Mouse (Mus musculus) liver, adult (tissue): ENCODE measurements at regions not wholly inside any gene's neighbourhood (a gene's known extent, or its start where the extent isn't known, plus 50 kb on each side); places are given as distances from the start of the nearest gene placed in this dataset.

Experiments
- GATA4 ChIP-seq: IDR thresholded peaks from 2 replicates; pipeline ENCODE4 v1.6.1; 2014; ENCODE audit warnings: mild to moderate bottlenecking, low read length; ENCODE audit not compliant: insufficient replicate concordance

DNA sequence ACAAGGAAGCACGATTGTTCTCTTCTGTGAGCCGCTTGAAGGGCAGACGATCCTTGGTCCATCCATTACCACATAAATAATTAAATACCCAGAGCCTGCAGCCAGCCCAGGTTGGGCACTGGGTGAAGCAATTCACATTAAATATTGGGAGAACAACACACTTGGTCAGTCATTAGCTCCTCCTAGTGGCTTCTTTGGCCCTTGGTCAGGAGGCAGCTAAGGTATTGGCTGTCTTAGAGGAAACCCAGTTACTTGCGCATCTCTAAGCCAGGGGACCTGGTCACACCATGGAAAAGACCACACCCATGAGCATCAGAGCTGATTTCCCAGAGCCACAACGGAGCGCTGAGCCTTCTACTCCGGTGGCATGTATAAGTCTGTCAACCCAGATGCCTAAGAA is 433.2 kb downstream of the Epha4 start:
- TF ChIP-seq GATA4, result no peak

DNA sequence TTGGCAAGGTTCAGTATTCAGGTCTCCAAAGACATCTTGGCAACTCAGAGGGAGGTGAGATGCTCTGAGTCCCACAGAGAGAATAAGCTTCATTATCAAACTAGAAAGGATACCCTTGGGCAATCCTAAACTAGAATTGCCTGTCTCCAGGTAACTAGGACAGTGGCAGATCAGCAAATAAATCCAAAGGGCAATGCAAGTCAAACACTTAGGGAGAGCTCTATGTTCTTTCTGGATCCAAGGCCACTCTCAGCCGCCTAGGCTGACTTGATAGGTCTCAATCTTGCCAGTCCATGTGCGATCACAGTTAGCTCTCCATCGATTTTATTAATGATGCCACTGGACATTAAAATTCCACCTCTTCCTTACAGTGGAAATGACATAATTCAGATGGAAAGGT is 432.5 kb downstream of the Epha4 start:
- TF ChIP-seq GATA4, result no peak

DNA sequence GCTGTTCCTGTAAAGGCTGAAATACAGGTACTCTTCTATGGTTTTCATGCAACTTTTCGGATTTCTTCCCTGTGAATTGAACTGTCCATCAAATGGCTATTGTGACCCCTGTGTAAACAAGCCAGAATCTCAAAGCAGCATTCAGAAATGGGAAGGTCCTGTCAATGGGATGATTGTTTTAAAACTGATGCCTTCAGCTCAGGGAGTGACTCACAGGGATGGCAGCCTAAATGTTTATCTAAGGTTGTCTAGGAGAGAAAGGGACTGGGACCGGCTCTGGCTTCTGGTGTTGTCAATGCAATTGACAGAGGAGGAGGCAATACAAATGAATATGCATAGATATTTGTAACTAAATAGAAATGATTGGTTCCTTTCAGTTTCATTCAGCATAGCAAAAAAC is 421.3 kb downstream of the Epha4 start:
- no peak for TF ChIP-seq GATA4

DNA sequence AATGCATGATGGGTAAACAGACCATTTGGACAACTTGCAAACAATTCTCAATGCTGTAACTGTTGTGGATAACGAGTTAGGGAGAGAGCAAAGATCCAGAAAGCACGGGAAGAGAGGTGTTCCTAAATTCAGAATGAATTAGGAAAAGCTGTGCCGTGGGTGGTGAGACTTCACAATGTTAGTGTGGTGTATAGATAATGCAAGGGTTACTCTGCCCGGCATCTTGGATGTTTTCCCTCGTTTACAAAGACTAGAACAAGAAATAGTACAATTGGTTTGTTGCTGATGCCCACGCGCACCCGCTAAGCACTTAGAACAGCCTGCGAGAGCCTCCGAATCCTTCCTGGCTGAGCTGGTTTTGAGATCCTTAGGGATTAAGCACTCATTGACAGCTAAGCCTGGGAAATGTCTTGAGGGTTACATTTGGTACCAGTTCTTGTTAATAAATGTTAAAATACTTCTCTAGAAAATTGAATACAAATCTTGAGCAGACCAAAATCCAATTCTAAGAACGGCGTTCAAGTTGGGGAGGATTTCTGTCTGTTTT is 413.1 kb downstream of the Epha4 start:
- TF ChIP-seq GATA4, result no peak

DNA sequence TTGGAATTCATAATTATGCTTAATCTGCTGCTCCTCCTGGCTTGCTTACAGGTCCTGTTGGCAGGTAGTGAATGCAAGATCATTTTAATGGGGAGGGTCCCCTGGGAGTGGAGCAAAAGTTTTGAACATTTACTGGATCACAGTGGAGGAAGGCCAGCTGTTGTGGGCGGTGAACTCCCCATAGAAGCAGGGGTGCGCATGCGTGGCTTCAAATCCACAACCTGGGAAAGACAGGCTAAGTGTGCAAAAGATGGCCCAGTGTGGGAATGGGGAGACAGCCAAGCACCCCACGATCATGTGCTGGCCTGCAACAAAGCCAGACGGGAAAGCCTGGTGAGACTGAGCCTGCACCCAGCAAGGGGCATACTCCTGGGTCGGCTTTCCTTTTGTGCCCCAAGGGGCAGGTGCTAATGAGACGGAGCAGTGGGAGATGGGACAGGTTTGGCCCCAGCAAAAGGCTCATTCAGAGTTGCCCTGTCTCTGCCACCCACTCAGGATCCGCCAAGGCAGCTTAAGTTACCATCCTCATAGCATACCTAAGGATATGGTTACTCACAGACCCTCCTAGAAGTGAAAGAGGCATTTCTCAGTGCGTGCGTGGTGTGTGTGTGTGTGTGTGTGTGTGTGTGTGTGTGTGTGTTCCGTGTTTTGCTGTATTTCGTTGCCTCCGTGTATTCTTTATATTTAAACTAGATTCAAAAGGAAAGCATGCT is 412.3 kb downstream of the Epha4 start:
- TF ChIP-seq GATA4, result no peak

DNA sequence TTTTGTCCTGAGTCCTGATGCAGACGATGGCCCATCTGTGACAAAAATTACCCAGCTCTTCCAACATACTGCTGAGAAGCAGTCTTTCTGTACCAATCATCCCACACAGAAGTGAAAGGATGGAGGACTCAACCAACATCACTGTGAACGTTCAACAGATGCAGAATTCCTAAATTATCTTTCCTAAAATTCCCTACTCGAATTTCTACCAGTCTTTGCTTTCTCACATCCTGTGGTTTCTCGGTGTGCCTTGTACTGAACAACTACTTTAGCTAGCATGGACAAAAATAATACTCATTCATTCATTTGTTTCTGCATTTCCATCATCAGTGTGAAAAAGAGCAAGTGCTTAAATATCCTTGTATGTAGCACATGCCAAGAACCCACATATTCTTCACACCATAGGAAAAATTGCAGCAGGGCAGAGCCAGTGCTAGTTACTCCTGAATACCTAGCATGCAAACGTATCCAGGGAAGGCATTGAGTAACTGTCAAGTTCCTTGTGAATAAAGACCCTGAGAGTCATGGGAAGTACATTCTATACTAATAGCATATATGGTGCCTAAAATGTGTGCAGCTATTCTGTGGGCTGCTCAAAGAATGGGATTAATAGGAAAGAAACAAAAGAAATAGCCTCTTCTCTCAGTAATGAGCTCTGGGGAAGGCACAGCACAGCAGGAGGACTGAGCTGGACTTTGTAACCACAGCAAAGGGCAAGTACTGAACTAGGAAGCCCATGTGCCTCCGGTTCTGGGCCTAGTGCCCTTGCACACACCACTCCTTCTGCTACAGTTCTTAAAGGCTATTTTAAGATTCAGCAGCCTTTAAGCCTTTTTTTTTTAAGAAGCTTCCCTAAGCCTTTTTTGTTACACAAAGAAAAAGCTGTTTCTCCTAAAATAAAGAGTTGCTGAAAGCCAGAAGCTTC is 404.8 kb downstream of the Epha4 start:
- no peak for TF ChIP-seq GATA4

DNA sequence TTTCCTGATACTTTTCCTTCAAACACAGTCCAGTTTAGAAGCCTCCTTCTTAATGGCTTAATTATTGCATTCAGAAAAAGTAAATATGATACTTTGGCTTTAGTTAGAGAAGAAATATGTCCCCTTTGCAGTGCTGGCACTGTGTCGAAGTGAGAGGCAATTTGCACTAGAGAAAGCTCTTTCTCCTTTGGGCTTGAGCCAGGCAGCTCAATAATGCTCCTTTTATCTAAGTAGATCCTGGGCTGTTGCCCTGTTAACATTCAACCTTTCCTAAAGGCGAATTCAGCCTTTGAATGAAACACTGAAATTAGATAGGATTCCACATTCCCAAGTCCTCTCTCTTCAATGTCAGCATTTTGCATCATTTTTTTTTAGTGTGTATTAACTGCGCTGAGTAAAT is 386.5 kb downstream of the Epha4 start:
- no peak for TF ChIP-seq GATA4

DNA sequence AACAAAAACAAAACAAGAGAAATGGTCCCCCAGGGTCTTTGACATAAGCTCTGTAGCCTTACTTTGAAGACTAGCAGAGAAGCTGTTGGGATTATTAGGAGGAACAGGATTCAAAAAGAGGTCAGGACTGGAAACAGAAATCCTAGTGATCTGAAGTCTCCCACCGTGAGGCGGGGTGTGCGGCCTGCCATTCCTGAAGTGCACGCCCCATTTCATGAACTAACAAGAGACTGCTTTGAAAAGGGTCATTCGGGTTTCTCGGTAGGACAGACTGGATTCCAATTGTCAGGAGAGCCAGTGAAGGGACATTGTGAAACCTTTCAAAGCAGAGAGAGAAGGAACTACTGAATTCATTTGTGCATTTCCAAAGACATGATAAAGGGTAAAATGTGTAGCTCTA is 377.2 kb downstream of the Epha4 start:
- TF ChIP-seq GATA4, result no peak

DNA sequence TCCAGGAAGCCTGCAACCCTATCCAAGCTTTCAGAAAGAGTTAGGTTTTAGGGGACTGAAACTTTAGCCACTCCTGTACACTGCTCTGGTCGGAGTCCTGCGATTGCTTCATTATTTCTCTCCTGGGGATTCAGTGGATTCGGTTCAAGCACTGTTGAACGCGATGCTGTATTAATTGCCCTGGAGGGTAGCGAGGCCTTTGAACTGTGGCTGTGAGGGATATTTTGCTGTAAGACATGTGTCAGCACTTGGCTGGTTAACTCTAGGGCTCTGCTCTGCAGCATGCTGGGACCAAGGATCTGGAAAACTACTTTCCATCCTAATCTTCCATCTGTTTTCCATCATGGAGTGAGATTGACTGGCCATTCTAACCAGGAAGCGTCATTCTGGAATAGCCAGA is 374.0 kb downstream of the Epha4 start:
- TF ChIP-seq GATA4, result no peak

DNA sequence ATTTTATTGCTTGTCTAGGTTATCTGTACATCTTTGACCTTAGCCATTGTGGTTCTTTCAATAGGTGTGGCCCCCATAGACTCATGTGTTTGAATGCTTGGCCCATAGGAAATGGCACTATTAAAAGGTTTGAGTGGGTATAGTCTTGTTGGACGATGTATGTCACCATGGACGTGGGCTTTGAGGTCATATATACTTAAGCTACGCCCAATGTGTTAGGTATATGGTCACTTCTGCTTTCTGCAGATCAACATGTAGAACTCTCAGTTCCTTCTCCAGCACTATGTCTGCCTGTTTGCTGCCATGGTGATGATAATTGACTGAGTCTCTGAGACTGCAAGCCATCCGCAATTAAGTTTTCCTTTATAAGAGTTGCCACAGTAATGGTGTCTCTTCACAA is 366.8 kb downstream of the Epha4 start:
- TF ChIP-seq GATA4, result no peak

DNA sequence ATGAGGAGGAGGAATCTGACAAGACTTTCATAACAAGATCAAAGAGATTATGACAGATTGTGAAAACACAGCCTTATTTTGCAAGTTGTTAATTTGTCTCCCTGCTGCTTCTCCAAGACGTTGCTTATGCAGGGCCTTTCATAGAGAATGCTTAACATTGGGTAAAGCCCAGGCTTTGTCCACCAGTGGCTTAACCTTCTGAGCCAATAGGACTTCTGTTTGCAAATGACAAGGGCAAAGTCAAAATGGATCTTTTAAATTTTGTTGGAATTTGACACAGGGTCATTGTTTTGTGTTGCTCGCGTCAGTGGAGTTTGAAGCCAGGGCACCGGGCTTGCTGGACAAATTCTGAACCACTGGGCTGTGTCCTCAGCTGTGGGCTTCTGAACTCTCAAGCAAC is 346.6 kb downstream of the Epha4 start:
- no peak for TF ChIP-seq GATA4

DNA sequence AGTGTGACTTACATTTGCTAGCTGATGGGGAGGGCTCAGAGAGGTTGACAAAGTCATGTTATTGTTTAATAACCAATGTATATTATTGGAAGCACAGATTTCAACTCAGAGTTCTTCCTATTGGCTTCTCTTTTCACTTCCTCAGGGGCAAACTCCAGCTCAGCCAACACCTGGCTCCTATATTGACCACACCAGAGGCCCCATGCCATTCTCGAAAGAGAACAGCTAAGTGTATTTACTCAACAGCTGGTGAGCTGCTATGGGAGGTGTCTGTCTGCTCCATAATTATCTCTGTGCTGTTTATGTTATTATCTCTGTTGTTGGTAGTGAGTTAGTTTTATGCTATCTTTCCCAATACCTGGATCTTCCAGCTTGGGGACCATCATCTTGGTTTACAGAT is 342.4 kb downstream of the Epha4 start:
- TF ChIP-seq GATA4, result no peak

DNA sequence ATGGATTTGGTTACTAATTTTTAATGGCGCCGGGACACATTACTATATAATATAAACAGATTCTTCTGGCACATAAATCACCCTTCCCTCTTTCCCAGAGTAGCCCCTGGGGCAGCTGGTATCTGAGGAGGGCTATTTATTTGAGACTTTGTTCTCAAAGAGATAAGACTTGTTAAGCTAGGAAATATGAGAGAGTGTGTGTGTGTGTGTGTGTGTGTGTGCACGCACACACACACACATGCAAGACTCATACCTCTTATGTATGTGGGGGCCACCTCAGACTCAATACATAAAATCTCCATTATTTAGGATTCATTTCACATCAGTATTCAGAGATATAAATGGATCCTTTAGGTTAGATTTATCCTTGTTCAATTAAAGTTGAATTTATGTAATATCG is 340.1 kb downstream of the Epha4 start:
- no peak for TF ChIP-seq GATA4

DNA sequence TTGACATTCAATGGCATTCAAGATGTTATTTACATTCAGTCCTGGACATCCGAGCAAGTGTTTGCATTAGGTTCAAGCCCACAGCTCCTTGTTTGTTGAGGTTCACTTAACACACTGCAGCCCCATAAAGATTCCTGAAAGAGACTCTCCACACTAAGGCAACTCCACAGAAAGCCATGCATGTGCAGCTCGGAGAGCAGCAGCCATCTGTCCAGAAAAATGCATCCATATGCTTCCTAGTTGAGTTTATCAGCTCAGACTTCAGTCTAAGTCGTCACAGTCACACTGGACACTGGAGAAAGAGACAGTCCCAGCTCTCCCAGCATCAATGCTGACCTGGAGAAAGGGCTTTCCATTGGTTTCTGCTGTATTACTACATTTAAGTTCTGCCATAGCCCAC is 339.7 kb downstream of the Epha4 start:
- TF ChIP-seq GATA4, result no peak

DNA sequence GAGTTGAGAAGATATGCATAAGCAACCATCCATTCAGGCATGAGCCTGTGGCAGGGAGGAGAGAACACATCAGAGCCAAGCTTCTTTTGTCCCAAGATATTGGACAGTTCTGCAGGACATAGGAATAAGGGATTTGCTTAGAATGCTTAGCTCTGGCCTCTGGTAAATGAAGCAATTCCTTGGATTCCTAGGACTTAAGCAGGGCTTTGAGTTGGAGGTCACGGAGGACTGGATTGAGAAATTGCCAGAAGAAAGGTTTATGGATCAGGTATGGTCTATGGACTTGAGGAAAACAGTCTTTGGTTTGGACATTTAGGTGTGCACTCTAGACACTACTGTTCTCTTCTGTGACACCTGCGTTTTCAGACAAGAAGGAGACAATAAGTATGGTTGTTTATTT is 338.4 kb downstream of the Epha4 start:
- TF ChIP-seq GATA4, result no peak

DNA sequence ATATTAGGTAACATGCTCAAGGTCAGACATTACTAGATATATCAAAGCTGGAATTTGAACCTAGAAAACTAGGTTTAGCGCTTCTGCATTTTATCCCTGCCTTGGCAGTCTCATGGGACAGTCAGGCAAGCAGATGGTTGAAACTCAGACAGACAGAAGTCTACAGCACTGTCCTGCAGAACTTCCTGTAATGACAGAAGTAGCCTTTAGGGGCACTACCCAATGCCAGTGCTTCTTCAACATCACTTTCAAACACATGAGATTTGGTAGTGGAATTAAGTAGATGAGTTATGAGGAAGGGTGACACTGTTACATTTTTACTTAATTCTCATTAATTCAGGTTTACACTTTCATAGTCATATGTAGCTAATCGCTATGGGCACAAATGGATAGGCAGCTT is 330.9 kb downstream of the Epha4 start:
- no peak for TF ChIP-seq GATA4
